Mouse (Mus musculus): ENCODE results near the gene Tec. TPM values are rescaled to one million over a fixed set of nuclear protein-coding genes. Genes with fewer than 3 reads are reported as not detected.

The Tec gene
- polyA plus RNA-seq, 1 experiment from 2014 or later, result 7.9 TPM

- Histone ChIP-seq H3K36me3 (no peaks in the 10 kb centered on the region), H3K4me3 (no peak overlapping the region), H3K27ac (no peak overlapping the region), H3K4me1 (peaks cover 19% of the 10 kb centered on the region), H3K27me3 (replicated peaks) (no peaks in the 10 kb centered on the region), H3K4me2 (replicated peaks) (no peak overlapping the region), H3K9ac (no peak overlapping the region), H3K9me3 (no peaks in the 10 kb centered on the region)
- 92% methylated on average over 5 of the region's 5 CpGs for WGBS
- no peak for ATAC-seq (ENCODE audit: low FRiP score, low read depth)
Observed at GRCm38 (mm10) chr5:72814072-72814471, 54.2 kb downstream of the Tec start.

- Histone ChIP-seq H3K9me3 (no peaks in the 10 kb centered on the region), H3K27ac (no peak overlapping the region), H3K27me3 (replicated peaks) (no peaks in the 10 kb centered on the region), H3K4me2 (replicated peaks) (no peak overlapping the region), H3K4me1 (peaks cover 20% of the 10 kb centered on the region), H3K36me3 (no peaks in the 10 kb centered on the region), H3K4me3 (no peak overlapping the region), H3K9ac (no peak overlapping the region)
- WGBS, result 62% methylated on average over 5 of the region's 5 CpGs
- ATAC-seq (ENCODE audit: low FRiP score, low read depth), result no peak
Observed at GRCm38 (mm10) chr5:72812908-72813307, 55.4 kb downstream of the Tec start.

GRCm38 (mm10) chr5:72812328-72812727, 56.0 kb downstream of the Tec start:
- H3K27me3 ChIP-seq (replicated peaks), result no peaks in the 10 kb centered on the region
- H3K27ac ChIP-seq, result no peak overlapping the region
- peaks cover 16% of the 10 kb centered on the region for H3K4me1 ChIP-seq
- no peak overlapping the region for H3K9ac ChIP-seq
- H3K4me2 ChIP-seq (replicated peaks), result no peak overlapping the region
- H3K4me3 ChIP-seq, result no peak overlapping the region
- no peaks in the 10 kb centered on the region for H3K9me3 ChIP-seq
- no peaks in the 10 kb centered on the region for H3K36me3 ChIP-seq
- no peak for ATAC-seq (ENCODE audit: low FRiP score, low read depth)
- WGBS, result 93% methylated on average over 3 of the region's 3 CpGs

- Histone ChIP-seq H3K4me1 (peaks cover 9% of the 10 kb centered on the region), H3K27ac (no peak overlapping the region), H3K4me2 (replicated peaks) (no peak overlapping the region), H3K27me3 (replicated peaks) (no peaks in the 10 kb centered on the region), H3K4me3 (no peak overlapping the region), H3K36me3 (no peaks in the 10 kb centered on the region), H3K9ac (no peak overlapping the region), H3K9me3 (no peaks in the 10 kb centered on the region)
- WGBS, result 68% methylated on average over 3 of the region's 3 CpGs
- ATAC-seq (ENCODE audit: low FRiP score, low read depth), result no peak
Observed at GRCm38 (mm10) chr5:72811397-72811796, 56.9 kb downstream of the Tec start.

GRCm38 (mm10) chr5:72810990-72811389, 57.3 kb downstream of the Tec start:
- no peak for ATAC-seq (ENCODE audit: low FRiP score, low read depth)
- H3K9ac ChIP-seq, result no peak overlapping the region
- peaks cover 5% of the 10 kb centered on the region; the same call in 1 of the 2 replicates for H3K4me1 ChIP-seq
- H3K9me3 ChIP-seq, result no peaks in the 10 kb centered on the region
- H3K27me3 ChIP-seq (replicated peaks), result no peaks in the 10 kb centered on the region
- no peak overlapping the region for H3K27ac ChIP-seq
- no peaks in the 10 kb centered on the region for H3K36me3 ChIP-seq
- H3K4me2 ChIP-seq (replicated peaks), result no peak overlapping the region
- no peak overlapping the region for H3K4me3 ChIP-seq
- 86% methylated on average over 8 of the region's 8 CpGs for WGBS

GRCm38 (mm10) chr5:72809480-72809879, 58.8 kb downstream of the Tec start:
- Histone ChIP-seq H3K27me3 (replicated peaks) (no peaks in the 10 kb centered on the region), H3K4me3 (no peak overlapping the region), H3K36me3 (no peaks in the 10 kb centered on the region), H3K27ac (no peak overlapping the region), H3K9me3 (no peaks in the 10 kb centered on the region), H3K9ac (no peak overlapping the region), H3K4me2 (replicated peaks) (no peak overlapping the region), H3K4me1 (peaks cover 5% of the 10 kb centered on the region; the same call in 1 of the 2 replicates)
- no peak; the same call in 1 of the 2 replicates for ATAC-seq (ENCODE audit: low FRiP score, low read depth)
- WGBS, result 57% methylated on average over 2 of the region's 2 CpGs

- ATAC-seq (ENCODE audit: low FRiP score, low read depth), result no peak
- H3K27me3 ChIP-seq (replicated peaks), result no peaks in the 10 kb centered on the region
- H3K9me3 ChIP-seq, result no peaks in the 10 kb centered on the region
- no peak overlapping the region for H3K4me2 ChIP-seq (replicated peaks)
- no peak overlapping the region for H3K4me3 ChIP-seq
- peaks cover 5% of the 10 kb centered on the region; the same call in 1 of the 2 replicates for H3K4me1 ChIP-seq
- WGBS, result 60% methylated on average over 14 of the region's 14 CpGs
- 0 out of 2 replicates have a peak overlapping the region, but pooled peaks have one; percentile 7 for H3K27ac ChIP-seq
- H3K9ac ChIP-seq, result no peak overlapping the region
- H3K36me3 ChIP-seq, result no peaks in the 10 kb centered on the region
Observed at GRCm38 (mm10) chr5:72808456-72809111, 59.7 kb downstream of the Tec start.

GRCm38 (mm10) chr5:72802851-72803250, 65.4 kb downstream of the Tec start:
- Histone ChIP-seq H3K4me3 (no peak overlapping the region), H3K4me1 (no peaks in the 10 kb centered on the region), H3K9me3 (no peaks in the 10 kb centered on the region), H3K27ac (no peak overlapping the region), H3K36me3 (no peaks in the 10 kb centered on the region), H3K4me2 (replicated peaks) (no peak overlapping the region), H3K9ac (no peak overlapping the region), H3K27me3 (replicated peaks) (no peaks in the 10 kb centered on the region)
- 80% methylated on average over 5 of the region's 5 CpGs for WGBS
- ATAC-seq (ENCODE audit: low FRiP score, low read depth), result no peak

- WGBS, result 74% methylated on average over 4 of the region's 4 CpGs
- Histone ChIP-seq H3K9me3 (no peaks in the 10 kb centered on the region), H3K36me3 (no peaks in the 10 kb centered on the region), H3K27ac (no peak overlapping the region), H3K4me3 (no peak overlapping the region), H3K27me3 (replicated peaks) (no peaks in the 10 kb centered on the region), H3K4me2 (replicated peaks) (no peak overlapping the region), H3K4me1 (no peaks in the 10 kb centered on the region), H3K9ac (no peak overlapping the region)
- no peak for ATAC-seq (ENCODE audit: low FRiP score, low read depth)
Observed at GRCm38 (mm10) chr5:72798563-72798962, 69.7 kb downstream of the Tec start.

GRCm38 (mm10) chr5:72796186-72796613, 72.1 kb downstream of the Tec start:
- no peak overlapping the region for H3K4me2 ChIP-seq (replicated peaks)
- 65% methylated on average over 14 of the region's 14 CpGs for WGBS
- H3K4me1 ChIP-seq, result 0 out of 2 replicates have a peak, but pooled peaks cover 3% of the 10 kb centered on the region
- H3K9me3 ChIP-seq, result no peaks in the 10 kb centered on the region
- H3K27ac ChIP-seq, result no peak overlapping the region
- no peaks in the 10 kb centered on the region for H3K27me3 ChIP-seq (replicated peaks)
- no peaks in the 10 kb centered on the region for H3K36me3 ChIP-seq
- H3K4me3 ChIP-seq, result no peak overlapping the region
- ATAC-seq (ENCODE audit: low FRiP score, low read depth), result no peak
- no peak overlapping the region for H3K9ac ChIP-seq

- H3K4me3 ChIP-seq, result no peak overlapping the region
- no peaks in the 10 kb centered on the region for H3K9me3 ChIP-seq
- no peak for ATAC-seq (ENCODE audit: low FRiP score, low read depth)
- no peak overlapping the region for H3K4me2 ChIP-seq (replicated peaks)
- H3K4me1 ChIP-seq, result 0 out of 2 replicates have a peak, but pooled peaks cover 3% of the 10 kb centered on the region
- H3K9ac ChIP-seq, result no peak overlapping the region
- H3K27ac ChIP-seq, result no peak overlapping the region
- H3K27me3 ChIP-seq (replicated peaks), result no peaks in the 10 kb centered on the region
- WGBS, result 86% methylated on average over 3 of the region's 3 CpGs
- no peaks in the 10 kb centered on the region for H3K36me3 ChIP-seq
Observed at GRCm38 (mm10) chr5:72793309-72793850, 74.9 kb downstream of the Tec start.

- Histone ChIP-seq H3K27ac (no peak overlapping the region), H3K9me3 (no peaks in the 10 kb centered on the region), H3K9ac (no peak overlapping the region), H3K4me1 (0 out of 2 replicates have a peak, but pooled peaks cover 3% of the 10 kb centered on the region), H3K27me3 (replicated peaks) (no peaks in the 10 kb centered on the region), H3K36me3 (no peaks in the 10 kb centered on the region), H3K4me3 (no peak overlapping the region), H3K4me2 (replicated peaks) (no peak overlapping the region)
- ATAC-seq (ENCODE audit: low FRiP score, low read depth), result no peak
- WGBS, result 17% methylated on average over 6 of the region's 6 CpGs
Observed at GRCm38 (mm10) chr5:72791789-72792188, 76.5 kb downstream of the Tec start.

- WGBS, result 39% methylated on average over 4 of the region's 4 CpGs
- no peaks in the 10 kb centered on the region for H3K27me3 ChIP-seq (replicated peaks)
- H3K9ac ChIP-seq, result no peak overlapping the region
Observed at GRCm38 (mm10) chr5:72791386-72791785, 76.9 kb downstream of the Tec start.

More at GRCm38 (mm10) chr5:72791386-72791785, 76.9 kb downstream of the Tec start:
- no peak overlapping the region for H3K4me3 ChIP-seq
- no peak for ATAC-seq (ENCODE audit: low FRiP score, low read depth)
- no peaks in the 10 kb centered on the region for H3K9me3 ChIP-seq
- H3K27ac ChIP-seq, result no peak overlapping the region
- H3K4me1 ChIP-seq, result 0 out of 2 replicates have a peak, but pooled peaks cover 3% of the 10 kb centered on the region
- no peaks in the 10 kb centered on the region for H3K36me3 ChIP-seq
- H3K4me2 ChIP-seq (replicated peaks), result no peak overlapping the region
